Mouse (Mus musculus): ENCODE results near the gene Uevld.

GRCm38 (mm10) chr7:46911250-46911649 lies 47.1 kb downstream of the Uevld start:
- TF ChIP-seq POLR2A (IDR thresholded peaks at IDR 0.05; ENCODE audit: extremely low read depth, insufficient read depth, low read length) (no peak), CTCF (IDR thresholded peaks at IDR 0.05; ENCODE audit: low read depth, low read length) (no peak)

Data from liver, adult 2 months (tissue).